In the genomic region with DNA sequence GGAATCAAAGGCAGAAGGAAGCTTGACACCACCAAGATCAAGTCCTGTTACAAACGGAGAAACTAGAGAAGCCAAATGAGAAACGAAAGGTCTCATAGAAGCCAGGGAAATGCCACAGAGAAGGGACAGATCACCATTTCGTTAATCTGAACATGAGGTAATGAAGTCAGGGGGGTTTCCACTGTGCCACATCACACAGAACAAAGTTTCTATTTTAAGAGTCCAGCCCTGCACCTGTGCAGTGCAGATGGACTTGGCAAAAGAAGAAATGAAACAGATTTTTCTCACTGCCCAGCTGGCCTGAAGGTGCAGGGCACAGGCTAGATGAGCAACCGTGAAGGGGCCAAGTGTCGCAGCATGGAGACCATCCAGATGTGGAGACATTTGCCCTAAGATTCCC, we compare ENCODE assay signal across 22 mouse cellular contexts. TPM values are rescaled to one million over a fixed set of nuclear protein-coding genes. Genes with fewer than 3 reads are reported as not detected.
DNase-seq lines count a peak whose midpoint lies in the region; TF ChIP-seq lines count a peak whose summit lies in the region.
"Had no signal": no experiment of that assay in that cellular context is flagged by ENCODE, and none has a peak within 500 bp of the region (broad histone marks: within the 10 kb centered on the region; RNA-seq: fewer than 3 reads in every experiment).

No protein-coding gene starts in this region.

- no peaks in the 10 kb centered on the region for H3K27me3 ChIP-seq in small intestine, adult 2 months (ENCODE audit: control insufficient read depth, insufficient read depth, low read length)
- H3K27me3 ChIP-seq: embryonic facial prominence, embryonic 12.5 days; forebrain, embryonic 12.5 days; heart, embryonic 15.5 days; hindbrain, embryonic 13.5 days; neural tube, embryonic 15.5 days had no signal

- no peaks in the 10 kb centered on the region for H3K36me3 ChIP-seq in small intestine, adult 2 months (ENCODE audit: control insufficient read depth, insufficient read depth, low read length)
- H3K36me3 ChIP-seq: embryonic facial prominence, embryonic 12.5 days; forebrain, embryonic 12.5 days; heart, embryonic 15.5 days; hindbrain, embryonic 13.5 days; neural tube, embryonic 15.5 days had no signal

- no peak for TF ChIP-seq CTCF in small intestine, adult 2 months (IDR thresholded peaks at IDR 0.05; ENCODE audit: extremely low read depth, insufficient read length, insufficient replicate concordance, low read depth, low read length)

- peak overlapping the region; percentile 55; the same call in 1 of the 2 replicates for H3K27ac ChIP-seq in small intestine, adult 2 months (ENCODE audit: insufficient read depth, low read depth, low read length)
- H3K27ac ChIP-seq: embryonic facial prominence, embryonic 12.5 days; forebrain, embryonic 12.5 days; heart, embryonic 15.5 days; hindbrain, embryonic 13.5 days; neural tube, embryonic 15.5 days had no signal

- 78% methylated on average over 5 of the region's 5 CpGs for WGBS in small intestine, adult 2 months

- no peak overlapping the region for H3K4me3 ChIP-seq in small intestine, adult 2 months (ENCODE audit: low read depth, low read length)
- H3K4me3 ChIP-seq: embryonic facial prominence, embryonic 12.5 days; forebrain, embryonic 12.5 days; heart, embryonic 15.5 days; hindbrain, embryonic 13.5 days; layer of hippocampus, adult 2 months; neural tube, embryonic 15.5 days had no signal

- DNase-seq in lung, postnatal 36 days = peak; percentile 10
- no peak for DNase-seq in lung, postnatal 4 days
- DNase-seq in CD4-positive, CD25-positive, alpha-beta regulatory T cell, adult 2 months (ENCODE audit: low read depth, low spot score) = peak; percentile 17
- DNase-seq in induced T-regulatory cell, adult 2 months (ENCODE audit: low read depth) = peak; percentile 59
- DNase-seq in MN1 (ENCODE audit: low spot score) = no peak
- DNase-seq in kidney, adult 8-10 months = no peak
- DNase-seq: adrenal gland, adult 2 months; cerebellum, adult 11-12 months; cerebellum, postnatal 10 days; heart, postnatal 36 days; kidney, adult 9 months; kidney, postnatal 25 days; lung, adult 18-20 months; lung, postnatal 14 days; thymus, postnatal 14 days had no signal

- no peaks in the 10 kb centered on the region; the same call in 1 of the 2 replicates for H3K4me1 ChIP-seq in small intestine, adult 2 months (ENCODE audit: control insufficient read depth, insufficient read depth, insufficient read length, low read length)
- H3K4me1 ChIP-seq: forebrain, embryonic 12.5 days; heart, embryonic 15.5 days; hindbrain, embryonic 13.5 days; neural tube, embryonic 15.5 days had no signal

- TF ChIP-seq POLR2A in small intestine, adult 2 months (IDR thresholded peaks at IDR 0.05; ENCODE audit: low read depth, low read length) = no peak

RNA-seq across cellular contexts. Expression of a gene that starts 48.1 kb away (rescaled TPM):
- polyA plus RNA-seq in small intestine, adult 2 months (2012; rRNA removed) = 7.3 and 12.9 TPM in 2 replicates

Comparison
In these comparisons a context has a peak if more than half of its experiments do, and no peak if none do; other contexts are left out.
1. DNase-seq: peak in lung, postnatal 36 days (single experiment), CD4-positive, CD25-positive, alpha-beta regulatory T cell, adult 2 months (single experiment) and induced T-regulatory cell, adult 2 months (single experiment); none in lung, postnatal 4 days (0 of 2), MN1 (single experiment) and kidney, adult 8-10 months (0 of 2).